Mouse (Mus musculus): ENCODE results near the gene Rasa4.

DNA sequence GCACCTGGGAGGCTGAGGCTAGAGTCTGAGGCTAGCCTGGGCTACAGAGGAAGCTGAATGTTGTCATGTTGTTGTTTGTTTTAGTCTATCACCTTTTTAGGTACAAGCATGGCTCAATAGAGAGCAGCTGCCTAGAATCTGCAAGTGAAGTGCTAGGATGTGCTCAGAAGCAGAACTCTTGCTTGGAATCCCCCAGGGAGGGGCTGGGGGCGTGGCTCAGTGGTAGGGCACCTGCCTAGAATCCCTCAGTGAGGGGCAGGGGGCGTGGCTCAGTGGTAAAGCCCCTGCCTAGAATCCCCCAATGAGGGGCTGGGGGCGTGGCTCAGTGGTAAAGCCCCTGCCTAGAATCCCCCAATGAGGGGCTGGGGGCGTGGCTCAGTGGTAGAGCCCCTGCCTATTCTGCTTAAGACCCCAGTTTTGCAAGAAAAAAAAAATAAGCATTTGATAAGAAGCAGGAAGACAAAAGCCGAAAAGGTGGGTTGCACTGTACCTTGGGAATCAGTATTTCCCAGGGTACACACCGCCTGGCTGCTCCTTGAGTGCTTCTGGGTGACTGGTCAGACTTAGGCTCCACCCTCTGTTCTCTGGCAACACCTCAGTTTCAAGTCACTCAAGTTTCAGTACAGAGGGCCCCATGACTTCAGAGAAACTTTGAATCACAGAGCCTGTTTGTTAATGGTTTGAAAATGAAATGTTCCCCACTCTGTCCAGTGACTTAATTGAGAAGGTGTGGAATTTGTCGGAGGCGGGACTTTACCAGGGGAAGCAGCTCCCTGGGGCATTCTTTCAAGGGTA is 30.7 kb upstream of the Rasa4 start:
- TF ChIP-seq CTCF (conservative IDR thresholded peaks at IDR 0.05; ENCODE audit: insufficient read depth, insufficient read length, low read depth, low read length) = no peak
- TF ChIP-seq POLR2A (IDR thresholded peaks at IDR 0.05; ENCODE audit: low read depth, low read length) = no peak
